Mouse (Mus musculus) intestine, embryonic 15.5 days (tissue): ENCODE measurements around the gene Gng7. TPM values are rescaled to one million over a fixed set of nuclear protein-coding genes. Genes with fewer than 3 reads are reported as not detected.

Experiments
- ATAC-seq: fragments of 200-750 bp; cut with Nextera tagmentation; 2 replicates; pipeline ENCODE4 v1.8.0; 2017; ENCODE audit warnings: moderate TSS enrichment, moderate library complexity
- H3K27ac ChIP-seq: fragments of 300-500 bp; sonication (generic); 2 replicates; pipeline ENCODE4 v1.5.1; 2015; ENCODE audit warnings: mild to moderate bottlenecking, inconsistent platforms
- H3K27me3 ChIP-seq: fragments of 300-500 bp; sonication (generic); replicated peaks from 2 replicates; pipeline ENCODE4 v1.6.1; 2015; ENCODE audit warnings: inconsistent platforms
- H3K36me3 ChIP-seq: fragments of 300-500 bp; sonication (generic); 2 replicates; pipeline ENCODE4 v1.6.1; 2015; ENCODE audit warnings: inconsistent platforms
- H3K4me1 ChIP-seq: fragments of 300-500 bp; sonication (generic); replicated peaks from 2 replicates; pipeline ENCODE4 v1.6.1; 2015; ENCODE audit warnings: inconsistent platforms
- H3K4me2 ChIP-seq: fragments of 300-500 bp; sonication (generic); replicated peaks from 2 replicates; pipeline ENCODE4 v1.6.1; 2015; ENCODE audit warnings: mild to moderate bottlenecking, inconsistent platforms
- H3K4me3 ChIP-seq: fragments of 300-500 bp; sonication (generic); replicated peaks from 2 replicates; pipeline ENCODE4 v1.5.1; 2015; ENCODE audit warnings: inconsistent platforms
- H3K9ac ChIP-seq: fragments of 300-500 bp; sonication (generic); 2 replicates; pipeline ENCODE4 v1.6.1; 2015; ENCODE audit warnings: inconsistent platforms
- H3K9me3 ChIP-seq: fragments of 300-500 bp; sonication (generic); 2 replicates; pipeline ENCODE4 v1.6.1; 2016; ENCODE audit warnings: inconsistent platforms
- WGBS: fragments of 180-500 bp; shearing (Covaris S2); methylation state at CpG from one replicate; pipeline ENCODE4 v1.1.7; 2015; 5-methylcytosine and 5-hydroxymethylcytosine counted together
- polyA plus RNA-seq: library from polyadenylated mRNA; unstranded; fragments of >200 nt; fragmentation: Nextera tagmentation; extraction: Ambion mirVana; gene quantifications from 2 replicates; pipeline ENCODE4 v1.2.1, GENCODE M21; 2015

The Gng7 gene
- polyA plus RNA-seq, 1 experiment from 2014 or later: 4.7 TPM

- ATAC-seq: peak; percentile 23; the same call in 1 of the 2 replicates
- H3K4me1 ChIP-seq: peaks cover 37% of the 10 kb centered on the region
These were observed 67.9 kb downstream of the Gng7 start for GRCm38 (mm10) chr10:80946684-80947437.

GRCm38 (mm10) chr10:80944231-80944630, 70.5 kb downstream of the Gng7 start:
- Histone ChIP-seq H3K36me3 (no peaks in the 10 kb centered on the region), H3K9me3 (no peaks in the 10 kb centered on the region), H3K9ac (no peak overlapping the region), H3K4me1 (peaks cover 61% of the 10 kb centered on the region), H3K27ac (no peak overlapping the region), H3K4me2 (no peak overlapping the region), H3K4me3 (no peak overlapping the region), H3K27me3 (no peaks in the 10 kb centered on the region)
- WGBS: 78% methylated on average over 5 of the region's 5 CpGs
- no peak for ATAC-seq

More at GRCm38 (mm10) chr10:80946684-80947437, 67.9 kb downstream of the Gng7 start:
- Histone ChIP-seq H3K4me2 (no peak overlapping the region), H3K27ac (peak overlapping the region; percentile 58), H3K9ac (no peak overlapping the region), H3K4me3 (no peak overlapping the region), H3K36me3 (no peaks in the 10 kb centered on the region), H3K27me3 (no peaks in the 10 kb centered on the region), H3K9me3 (no peaks in the 10 kb centered on the region)
- WGBS: 64% methylated on average over 14 of the region's 14 CpGs

GRCm38 (mm10) chr10:80943701-80944100, 71.0 kb downstream of the Gng7 start:
- H3K27ac ChIP-seq: no peak overlapping the region
- H3K9me3 ChIP-seq: no peaks in the 10 kb centered on the region
- no peak for ATAC-seq
- no peak overlapping the region for H3K9ac ChIP-seq
- no peaks in the 10 kb centered on the region for H3K36me3 ChIP-seq
- no peaks in the 10 kb centered on the region for H3K27me3 ChIP-seq
- no peak overlapping the region for H3K4me3 ChIP-seq
- H3K4me2 ChIP-seq: no peak overlapping the region
- 43% methylated on average over 9 of the region's 9 CpGs for WGBS
- H3K4me1 ChIP-seq: peaks cover 62% of the 10 kb centered on the region

- 60% methylated on average over 8 of the region's 8 CpGs for WGBS
- no peak for ATAC-seq
- Histone ChIP-seq H3K4me2 (no peak overlapping the region), H3K4me1 (peaks cover 62% of the 10 kb centered on the region), H3K27me3 (no peaks in the 10 kb centered on the region), H3K4me3 (no peak overlapping the region), H3K9ac (no peak overlapping the region), H3K9me3 (no peaks in the 10 kb centered on the region), H3K27ac (no peak overlapping the region), H3K36me3 (no peaks in the 10 kb centered on the region)
These were observed 71.8 kb downstream of the Gng7 start for GRCm38 (mm10) chr10:80942919-80943318.

GRCm38 (mm10) chr10:80940988-80941347, 73.8 kb downstream of the Gng7 start:
- no peak for ATAC-seq
- Histone ChIP-seq H3K4me1 (peaks cover 68% of the 10 kb centered on the region), H3K4me2 (peak overlapping the region; percentile 79), H3K4me3 (no peak overlapping the region), H3K27me3 (no peaks in the 10 kb centered on the region), H3K36me3 (no peaks in the 10 kb centered on the region), H3K27ac (peak overlapping the region; percentile 84), H3K9ac (peak overlapping the region; percentile 43; the same call in 1 of the 2 replicates), H3K9me3 (no peaks in the 10 kb centered on the region)
- 26% methylated on average over 2 of the region's 2 CpGs for WGBS

GRCm38 (mm10) chr10:80940320-80940987, 74.3 kb downstream of the Gng7 start:
- Histone ChIP-seq H3K4me1 (peaks cover 73% of the 10 kb centered on the region), H3K9me3 (no peaks in the 10 kb centered on the region), H3K36me3 (no peaks in the 10 kb centered on the region), H3K4me3 (no peak overlapping the region), H3K9ac (peak overlapping the region; percentile 43; the same call in 1 of the 2 replicates), H3K27ac (peak overlapping the region; percentile 84), H3K4me2 (peak overlapping the region; percentile 79), H3K27me3 (no peaks in the 10 kb centered on the region)
- 21% methylated on average over 8 of the region's 8 CpGs for WGBS
- ATAC-seq: peak; percentile 56

GRCm38 (mm10) chr10:80939671-80940070, 75.1 kb downstream of the Gng7 start:
- no peaks in the 10 kb centered on the region for H3K9me3 ChIP-seq
- H3K4me3 ChIP-seq: peak overlapping the region; percentile 35
- WGBS: 3% methylated on average over 28 of the region's 28 CpGs

GRCm38 (mm10) chr10:80938831-80939550, 75.8 kb downstream of the Gng7 start:
- peak; percentile 36 for ATAC-seq
- Histone ChIP-seq H3K27ac (peak overlapping the region; percentile 84), H3K36me3 (no peaks in the 10 kb centered on the region), H3K27me3 (peaks cover under 1% of the 10 kb centered on the region; the same call in 1 of the 2 replicates), H3K9ac (0 out of 2 replicates have a peak overlapping the region, but pooled peaks have one; percentile 43), H3K4me3 (peak overlapping the region; percentile 35), H3K4me1 (peaks cover 80% of the 10 kb centered on the region), H3K9me3 (no peaks in the 10 kb centered on the region), H3K4me2 (peak overlapping the region; percentile 79)
- 9% methylated on average over 13 of the region's 15 CpGs for WGBS

More at GRCm38 (mm10) chr10:80939671-80940070, 75.1 kb downstream of the Gng7 start:
- H3K9ac ChIP-seq: peak overlapping the region; percentile 43
- ATAC-seq: peak; percentile 62
- H3K27me3 ChIP-seq: no peaks in the 10 kb centered on the region; the same call in 1 of the 2 replicates
- H3K27ac ChIP-seq: peak overlapping the region; percentile 84
- peaks cover 79% of the 10 kb centered on the region for H3K4me1 ChIP-seq
- peak overlapping the region; percentile 79 for H3K4me2 ChIP-seq
- H3K36me3 ChIP-seq: no peaks in the 10 kb centered on the region

- H3K27me3 ChIP-seq: peaks cover 5% of the 10 kb centered on the region; the same call in 1 of the 2 replicates
- H3K4me1 ChIP-seq: peaks cover 82% of the 10 kb centered on the region
- H3K27ac ChIP-seq: peak overlapping the region; percentile 84; the same call in 1 of the 2 replicates
- peak; percentile 13 for ATAC-seq
- H3K9me3 ChIP-seq: no peaks in the 10 kb centered on the region
- WGBS: 27% methylated on average over 8 of the region's 8 CpGs
- H3K36me3 ChIP-seq: no peaks in the 10 kb centered on the region
- H3K4me2 ChIP-seq: peak overlapping the region; percentile 39
- no peak overlapping the region for H3K4me3 ChIP-seq
- no peak overlapping the region for H3K9ac ChIP-seq
These were observed 77.1 kb downstream of the Gng7 start for GRCm38 (mm10) chr10:80937646-80938045.

- peaks cover 5% of the 10 kb centered on the region; the same call in 1 of the 2 replicates for H3K27me3 ChIP-seq
- peak overlapping the region; percentile 81 for H3K4me2 ChIP-seq
- no peaks in the 10 kb centered on the region for H3K36me3 ChIP-seq
- H3K9me3 ChIP-seq: no peaks in the 10 kb centered on the region
- H3K27ac ChIP-seq: 0 out of 2 replicates have a peak overlapping the region, but pooled peaks have one; percentile 84
- H3K4me3 ChIP-seq: peak overlapping the region; percentile 39; the same call in 1 of the 2 replicates
- H3K9ac ChIP-seq: peak overlapping the region; percentile 45
- peaks cover 90% of the 10 kb centered on the region for H3K4me1 ChIP-seq
- no peak for ATAC-seq
- WGBS: 19% methylated on average over 6 of the region's 6 CpGs
These were observed 78.0 kb downstream of the Gng7 start for GRCm38 (mm10) chr10:80936810-80937164.

GRCm38 (mm10) chr10:80936135-80936809, 78.5 kb downstream of the Gng7 start:
- Histone ChIP-seq H3K4me1 (peaks cover 91% of the 10 kb centered on the region), H3K4me2 (peak overlapping the region; percentile 81), H3K9me3 (no peaks in the 10 kb centered on the region), H3K27ac (peak overlapping the region; percentile 48), H3K9ac (peak overlapping the region; percentile 45), H3K36me3 (no peaks in the 10 kb centered on the region), H3K27me3 (peaks cover 5% of the 10 kb centered on the region; the same call in 1 of the 2 replicates), H3K4me3 (peak overlapping the region; percentile 39)
- peak; percentile 10; the same call in 1 of the 2 replicates for ATAC-seq
- WGBS: 4% methylated on average over 36 of the region's 37 CpGs
